Mouse (Mus musculus) left cerebral cortex, adult 11 months (tissue): Measurements from ENCODE around the gene Synrg.
A peak's percentile ranks its signal among the peaks of the same experiment; 100 is the strongest.

Source experiments
- DNase-seq: peaks from one replicate; pipeline ENCODE4 v3.0.0; 2022; ENCODE audit warnings: low spot score

The Synrg gene

DNA sequence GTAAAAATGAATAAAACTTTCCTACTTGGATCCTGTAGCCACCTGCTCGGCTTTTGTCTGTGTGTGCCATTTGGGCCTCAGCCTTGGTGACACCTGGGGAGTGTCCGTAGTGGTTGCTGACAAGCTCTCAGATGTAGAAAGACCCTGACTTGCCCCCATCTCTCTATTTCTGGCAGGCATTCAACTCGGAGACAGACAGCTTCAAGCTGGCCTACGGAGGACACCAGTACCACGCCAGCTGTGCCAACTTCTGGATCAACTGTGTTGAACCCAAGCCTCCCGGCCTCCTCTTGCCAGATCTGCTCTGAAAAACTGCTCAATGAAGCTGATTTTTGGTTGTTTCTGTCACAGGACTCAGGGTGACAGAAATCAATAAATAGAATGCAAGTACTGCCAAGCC lies 76.4 kb downstream of the Synrg start:
- no peak for DNase-seq

DNA sequence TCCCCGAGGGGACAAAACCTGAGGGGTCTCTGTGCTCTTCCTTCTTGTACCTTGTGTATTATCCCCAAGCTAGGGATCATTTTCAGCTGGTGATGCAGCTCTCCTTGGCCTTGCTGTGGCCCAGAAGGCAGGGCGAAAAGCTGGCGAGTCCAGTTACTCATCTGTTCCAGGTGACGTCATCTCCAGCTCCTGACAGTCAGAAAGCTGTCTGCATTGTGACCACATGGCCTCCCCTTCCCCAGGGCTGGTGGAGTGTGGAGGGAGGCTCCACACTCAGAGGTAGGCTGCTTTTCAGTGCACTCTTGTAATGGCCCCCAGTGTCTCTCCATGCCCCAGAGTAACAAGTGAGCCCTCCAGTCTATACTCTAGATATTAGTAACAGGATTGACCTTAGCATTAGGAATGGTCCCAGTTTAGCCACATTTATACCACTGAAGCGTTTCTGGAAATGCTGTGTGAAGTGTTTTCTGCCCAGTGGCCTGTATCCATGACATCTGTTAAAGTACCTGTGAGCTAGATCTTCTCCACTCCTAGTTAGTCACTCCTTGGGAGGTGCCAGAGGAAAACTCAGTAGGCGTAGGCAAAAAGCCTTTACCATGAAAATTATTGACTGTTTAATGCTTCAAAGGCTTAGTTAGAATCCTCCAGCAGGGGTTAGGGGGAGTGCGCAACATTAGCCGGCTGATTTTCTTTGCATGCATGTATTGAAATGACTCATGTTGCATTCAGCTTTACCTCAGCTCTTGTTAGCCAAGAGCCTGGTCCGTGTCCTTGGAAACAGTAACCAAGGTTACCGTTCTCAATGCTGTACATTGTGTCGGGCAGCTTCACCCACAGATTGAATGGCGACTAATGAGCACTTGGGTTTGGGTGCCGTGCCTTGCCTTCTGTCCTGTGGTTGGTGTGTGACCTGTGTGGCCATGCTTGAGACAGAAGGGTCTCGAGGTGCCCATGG lies 78.9 kb downstream of the Synrg start:
- peak; percentile 78 for DNase-seq

DNA sequence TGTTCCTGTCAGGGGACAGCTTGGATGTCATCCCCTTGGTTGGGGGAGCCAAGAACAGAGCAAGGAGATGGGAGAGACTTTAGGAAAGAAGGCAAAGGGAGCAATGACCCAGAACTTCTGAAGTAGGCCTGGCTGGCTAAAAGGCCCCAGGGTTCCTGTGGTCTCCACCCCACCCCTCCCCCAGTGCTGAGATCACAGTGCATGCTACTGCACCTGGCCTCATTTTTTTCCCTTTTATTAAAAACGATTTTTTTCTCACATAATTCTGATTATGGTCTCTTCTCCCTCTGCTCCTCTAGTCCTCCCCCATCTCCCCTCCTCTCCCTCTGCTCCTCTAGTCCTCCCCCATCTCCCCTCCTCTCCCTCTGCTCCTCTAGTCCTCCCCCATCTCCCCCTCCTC lies 80.8 kb downstream of the Synrg start:
- no peak for DNase-seq

DNA sequence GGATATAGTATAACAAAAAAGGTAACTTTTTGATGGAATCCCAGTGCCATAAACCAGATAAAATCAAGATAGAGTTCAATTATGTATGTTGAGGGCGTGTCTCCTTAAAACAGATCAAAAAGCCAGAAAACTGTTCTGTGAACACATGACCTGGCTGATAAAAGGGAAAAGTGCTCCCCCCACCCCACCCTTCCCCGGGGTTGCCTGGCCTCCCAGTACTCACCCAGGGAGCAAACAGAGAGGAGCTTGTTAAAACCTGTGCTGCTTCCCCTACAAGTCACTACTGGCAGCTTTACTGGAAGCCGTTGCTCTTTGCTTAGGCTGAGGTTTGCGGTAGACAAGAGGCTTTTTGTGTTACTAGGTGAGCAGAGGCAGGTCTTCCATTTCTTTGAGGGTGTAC lies 83.0 kb downstream of the Synrg start:
- DNase-seq = no peak

DNA sequence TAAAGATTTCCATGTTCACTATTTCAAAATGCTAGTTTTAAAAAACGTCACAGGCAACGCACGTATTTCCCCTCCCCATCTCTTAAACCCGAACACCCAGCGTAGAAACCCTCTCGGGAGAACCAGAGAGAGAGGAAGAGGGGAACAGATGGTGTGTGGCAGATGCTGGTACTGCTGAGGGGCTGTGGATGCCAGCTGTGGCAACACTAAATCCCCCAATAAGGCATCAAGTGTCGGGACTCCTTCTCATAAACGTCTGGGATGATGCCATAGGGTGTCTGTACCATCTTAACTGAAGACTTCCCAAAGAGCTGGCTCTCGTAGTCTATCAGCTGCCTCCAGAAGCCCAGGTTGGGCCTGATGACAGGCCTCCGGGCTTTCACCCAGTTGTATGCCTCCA lies 84.2 kb downstream of the Synrg start:
- no peak for DNase-seq

DNA sequence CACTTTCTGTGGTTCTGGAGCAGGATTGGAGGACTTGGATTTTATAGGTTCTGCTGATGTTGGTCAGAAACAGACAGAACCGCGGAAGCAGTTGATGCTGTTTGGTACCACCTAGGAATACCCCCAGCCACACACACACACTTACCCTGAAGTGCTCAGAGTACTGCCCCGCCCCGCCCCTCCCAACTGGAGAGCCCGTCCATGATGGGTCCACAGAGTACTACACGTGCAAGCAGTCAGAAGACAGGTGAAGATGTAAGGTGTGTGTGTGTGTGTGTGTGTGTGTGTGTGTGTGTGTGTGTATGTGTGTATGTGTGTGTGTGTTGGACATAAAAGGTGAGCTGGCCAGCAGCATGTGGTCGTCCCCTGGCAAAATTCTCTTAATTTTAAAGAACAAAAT lies 88.8 kb downstream of the Synrg start:
- no peak for DNase-seq

DNA sequence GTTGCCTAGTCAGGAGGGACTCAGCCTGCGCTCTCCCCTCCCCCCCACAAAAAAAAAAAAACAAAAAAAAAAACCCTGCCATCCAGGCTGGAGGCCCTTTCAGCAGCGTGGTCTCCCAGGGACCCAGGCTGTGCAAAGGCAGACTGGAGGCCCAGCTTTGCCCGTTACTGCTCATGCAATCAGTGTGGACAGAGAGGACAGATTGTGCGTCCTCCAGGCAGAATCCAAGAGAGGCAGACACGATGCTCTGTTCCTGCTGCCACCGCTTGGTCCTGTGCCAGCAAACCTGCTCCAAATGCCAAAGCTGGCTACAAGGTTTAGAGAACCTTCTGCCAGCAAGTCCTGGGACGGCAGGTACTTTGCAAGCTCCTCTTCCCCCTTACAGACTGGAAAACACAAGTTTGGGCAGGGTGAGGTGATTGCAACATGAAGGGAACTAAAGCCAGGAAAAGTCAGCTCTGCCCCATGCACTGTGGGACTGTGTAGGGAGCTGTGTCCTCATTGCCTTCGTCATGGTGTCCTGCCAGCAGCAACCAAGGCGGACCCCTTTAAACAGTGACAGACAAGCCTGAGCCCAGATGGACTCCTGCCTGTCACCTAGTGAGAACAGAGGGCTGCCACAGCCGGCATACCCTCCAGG lies 89.4 kb downstream of the Synrg start:
- no peak for DNase-seq

DNA sequence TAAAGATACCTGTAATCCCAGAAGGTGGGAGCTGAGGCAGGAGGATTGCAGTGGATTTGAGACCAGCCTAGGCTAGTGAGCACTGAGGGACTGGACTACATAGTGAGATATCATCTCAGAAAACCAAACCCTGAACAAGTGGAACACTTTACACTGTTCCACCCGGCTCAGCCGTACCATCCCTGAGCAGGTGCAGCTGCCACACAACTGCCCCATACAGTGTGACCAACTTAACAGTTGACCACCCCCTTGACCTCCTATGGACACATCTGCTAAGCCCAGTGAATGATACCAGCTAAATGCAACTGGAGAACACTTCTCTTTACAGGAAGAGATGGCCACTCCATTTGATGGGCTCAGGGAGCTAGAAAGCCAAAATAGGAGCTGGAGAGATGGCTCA lies 93.2 kb downstream of the Synrg start:
- no peak for DNase-seq

DNA sequence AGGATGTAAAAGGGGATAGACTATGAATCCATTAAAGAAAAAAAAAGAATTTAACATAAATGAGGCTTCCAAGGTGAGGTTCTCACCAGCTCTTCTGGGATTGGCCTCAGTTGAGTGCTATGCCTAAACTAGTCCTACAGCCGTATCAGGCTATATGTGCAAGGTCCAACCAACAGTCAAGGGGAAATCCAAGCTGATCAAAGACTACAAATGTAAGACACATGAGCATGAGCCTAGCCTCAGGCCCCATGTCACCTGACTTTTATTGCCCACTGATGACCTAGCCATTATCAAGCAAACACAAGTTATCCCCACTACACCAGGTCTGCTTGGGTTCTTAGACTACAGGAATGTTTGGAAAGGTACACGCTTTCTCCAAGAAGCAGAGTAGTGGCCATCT lies 95.6 kb downstream of the Synrg start:
- DNase-seq = no peak

DNA sequence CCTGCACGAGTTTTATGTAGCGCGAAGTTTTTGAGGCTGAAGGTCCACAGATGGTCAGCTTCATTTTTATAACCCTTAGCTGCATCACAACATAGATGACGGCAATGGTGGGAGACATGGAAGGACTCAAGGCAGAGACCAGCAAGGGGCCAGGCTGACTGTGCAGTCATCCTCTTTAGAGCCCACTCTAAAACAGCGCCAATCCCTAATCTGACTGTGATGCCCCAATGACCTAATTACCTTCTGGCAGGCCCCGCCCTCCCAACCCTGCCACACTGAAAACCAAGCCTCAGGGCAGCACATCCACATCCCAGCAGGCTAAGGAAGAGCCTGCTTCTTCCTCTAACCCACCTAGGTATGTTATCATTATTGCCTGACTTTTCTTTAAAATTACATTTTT lies 96.4 kb downstream of the Synrg start:
- DNase-seq = no peak

DNA sequence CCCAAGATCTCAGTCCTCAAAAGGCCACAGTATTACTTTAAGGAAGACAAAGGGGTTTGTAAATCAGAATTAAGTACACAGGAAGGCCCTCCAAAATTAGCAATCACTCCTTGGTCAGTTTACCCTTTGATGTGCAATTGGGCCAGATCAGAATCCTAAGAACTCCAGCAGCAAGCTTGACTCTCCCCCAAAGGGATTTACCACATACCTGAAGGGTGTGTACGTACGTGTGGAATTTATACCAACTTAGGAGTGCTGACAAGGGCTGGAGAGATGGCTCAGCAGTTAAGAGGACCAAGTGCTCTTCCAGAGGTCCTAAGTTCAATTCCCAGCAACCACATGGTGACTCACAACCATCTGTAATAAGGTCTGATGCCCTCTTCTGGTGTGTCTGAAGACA lies 97.7 kb downstream of the Synrg start:
- no peak for DNase-seq

DNA sequence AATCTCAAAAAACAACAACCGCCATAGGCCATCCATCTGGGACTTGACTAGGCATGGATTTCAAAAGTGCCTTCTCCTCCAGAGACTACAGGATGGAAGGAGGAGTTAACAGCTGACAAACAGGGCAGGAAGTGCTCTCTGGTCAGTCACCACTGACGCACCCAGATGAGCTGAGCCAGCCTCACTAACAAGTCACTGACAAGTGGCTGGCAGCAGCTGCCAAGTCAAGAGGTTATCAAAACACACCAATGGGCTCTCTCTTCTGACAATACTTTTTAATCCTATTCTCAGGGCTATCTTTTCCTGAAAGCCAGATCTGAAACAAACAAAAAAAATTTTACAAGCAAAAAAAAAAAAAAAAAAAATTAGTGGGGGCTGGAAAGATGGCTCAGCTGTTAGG lies 98.6 kb downstream of the Synrg start:
- DNase-seq = no peak

DNA sequence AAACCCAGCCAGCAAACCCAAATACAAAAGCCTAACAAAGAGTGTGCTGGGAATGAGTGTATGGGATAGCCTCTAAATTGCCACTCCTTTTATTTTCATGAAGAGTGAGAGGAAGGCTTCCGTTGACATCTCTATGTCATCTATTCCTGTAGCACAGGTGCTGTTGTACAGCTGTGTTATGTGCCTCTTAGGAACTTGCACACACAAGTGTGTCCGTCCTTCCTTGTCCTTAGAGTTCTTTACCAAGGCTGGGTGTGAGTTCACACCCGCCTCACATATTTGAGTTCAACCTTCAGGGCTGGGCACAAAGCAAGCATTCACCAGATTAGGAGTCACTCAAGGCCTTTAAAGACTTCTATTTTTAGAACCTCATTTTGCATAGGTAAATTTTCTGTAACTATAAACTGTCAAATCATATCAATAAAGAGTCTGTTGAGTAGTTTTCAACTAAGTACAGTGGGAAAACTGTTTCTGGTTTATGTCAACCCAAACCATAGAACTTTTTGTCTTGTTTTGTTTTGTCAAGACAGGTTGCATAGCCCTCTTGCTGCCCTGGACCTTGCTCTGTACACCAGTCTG lies 99.5 kb downstream of the Synrg start:
- DNase-seq = no peak

DNA sequence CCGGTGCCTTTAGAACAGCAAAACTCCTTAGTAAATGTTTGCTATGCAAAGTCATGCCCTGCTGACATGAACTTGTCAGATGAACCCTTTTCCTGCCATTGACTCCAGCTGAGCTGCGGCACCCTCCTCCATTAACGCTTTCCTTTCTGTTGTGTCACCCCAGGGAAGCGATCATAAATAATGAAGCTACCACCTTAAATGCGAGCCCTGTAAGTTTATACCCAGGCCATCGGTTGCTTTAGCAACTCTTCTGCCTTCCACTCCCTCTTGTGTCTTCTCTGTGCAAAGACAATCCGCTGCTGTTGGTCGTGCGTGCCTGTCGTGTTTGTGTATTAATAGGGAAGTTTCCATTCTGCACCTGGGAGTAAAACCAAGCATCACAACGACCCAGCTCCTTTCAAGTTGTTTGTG lies 101.8 kb downstream of the Synrg start:
- no peak for DNase-seq

DNA sequence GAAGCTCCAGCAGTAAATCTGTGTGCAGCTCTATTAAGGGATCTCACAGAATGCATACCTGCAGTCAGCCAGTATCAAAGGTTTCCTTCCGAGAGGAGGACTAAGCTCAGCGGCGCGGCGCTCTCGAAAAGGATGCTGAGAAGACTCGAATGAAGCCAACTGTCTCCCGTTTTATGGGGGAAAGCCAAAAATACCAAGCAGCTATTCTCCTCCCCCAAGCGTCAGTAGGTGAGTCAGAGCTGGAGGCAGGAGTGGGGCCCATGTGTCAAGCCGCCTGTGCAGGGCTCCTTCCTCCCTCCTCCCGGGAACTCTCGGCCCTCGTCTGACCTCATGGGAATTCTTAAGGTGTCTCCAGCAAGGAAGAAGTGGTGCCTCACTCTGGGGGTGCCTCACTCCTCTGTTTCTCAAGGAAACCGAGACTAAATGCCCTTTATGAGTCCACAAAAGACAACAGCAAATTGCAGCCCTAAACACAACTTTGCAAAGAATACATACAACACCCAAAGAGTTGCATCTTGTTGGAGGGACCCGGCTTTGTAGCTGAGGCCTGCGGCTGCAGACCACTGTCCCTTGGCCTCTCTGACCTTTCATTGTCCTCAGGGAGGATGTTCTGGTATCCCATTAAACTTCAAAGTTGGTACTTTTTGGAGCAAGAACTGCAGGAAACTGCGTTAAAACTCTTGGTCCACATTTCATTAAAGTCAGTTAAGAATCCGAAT lies 102.9 kb downstream of the Synrg start:
- peak; percentile 71 for DNase-seq

DNA sequence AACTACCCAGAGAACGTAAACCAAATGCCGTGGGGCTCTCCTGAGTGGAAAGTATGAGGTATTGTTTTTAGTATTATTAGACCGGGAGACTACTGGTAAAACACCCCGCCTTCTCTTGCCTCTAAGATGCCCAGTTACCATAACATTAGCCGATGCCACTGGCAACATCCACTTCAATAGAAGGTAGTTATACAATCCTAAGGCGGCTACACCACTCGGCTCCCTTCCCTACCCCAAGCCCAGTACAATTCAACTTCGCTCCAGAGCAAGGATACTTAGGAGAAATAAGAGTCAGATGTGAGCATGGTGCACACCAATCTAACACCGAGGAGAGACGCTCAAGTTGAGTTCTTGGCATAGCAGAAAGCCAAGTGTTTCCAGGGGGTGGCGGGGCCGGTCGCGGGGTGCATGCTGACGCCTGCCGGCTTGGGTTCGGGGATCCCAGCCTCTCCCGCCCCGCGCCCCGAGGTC lies 103.5 kb downstream of the Synrg start:
- no peak for DNase-seq

DNA sequence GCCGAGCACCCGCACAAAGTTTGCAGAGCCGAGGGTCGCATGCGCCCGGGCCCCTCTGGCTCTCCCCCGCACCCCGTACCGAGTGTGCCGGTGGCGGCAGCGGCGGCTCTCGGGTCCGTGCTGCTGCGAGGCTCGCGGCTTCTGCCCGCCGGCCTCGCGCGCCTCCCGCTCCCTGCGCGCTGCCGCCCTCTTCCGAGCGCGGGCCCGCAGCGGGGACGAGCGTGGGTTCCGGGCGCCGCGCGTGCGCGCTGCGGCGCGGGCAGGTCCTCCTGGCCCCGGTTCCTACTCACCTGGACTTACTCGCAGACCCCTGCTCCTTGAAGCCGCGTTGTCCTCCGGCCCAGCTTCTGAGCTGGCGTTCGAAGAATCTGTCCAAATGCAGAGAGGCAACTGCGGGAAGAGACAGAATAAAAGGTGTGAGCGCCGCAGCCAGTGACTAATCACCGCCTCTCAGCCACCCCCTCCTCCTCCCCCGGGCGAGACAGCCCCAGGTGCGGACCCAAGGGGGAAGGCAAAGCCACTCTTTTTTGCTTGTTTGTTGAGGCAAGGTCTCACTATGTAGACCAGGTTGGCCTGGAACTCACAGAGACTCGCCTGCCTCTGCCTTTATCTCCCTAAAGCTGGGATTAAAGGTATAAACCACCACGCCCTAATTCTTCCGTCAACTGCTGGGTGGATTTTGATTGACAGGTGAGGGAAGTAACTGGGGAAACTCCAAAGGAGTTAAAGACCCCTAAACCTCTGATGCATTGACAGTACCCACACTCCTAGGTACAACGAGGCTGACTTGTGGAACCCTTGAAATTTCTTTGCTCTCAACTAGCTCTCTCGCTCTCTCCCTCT lies 104.2 kb downstream of the Synrg start:
- no peak for DNase-seq

DNA sequence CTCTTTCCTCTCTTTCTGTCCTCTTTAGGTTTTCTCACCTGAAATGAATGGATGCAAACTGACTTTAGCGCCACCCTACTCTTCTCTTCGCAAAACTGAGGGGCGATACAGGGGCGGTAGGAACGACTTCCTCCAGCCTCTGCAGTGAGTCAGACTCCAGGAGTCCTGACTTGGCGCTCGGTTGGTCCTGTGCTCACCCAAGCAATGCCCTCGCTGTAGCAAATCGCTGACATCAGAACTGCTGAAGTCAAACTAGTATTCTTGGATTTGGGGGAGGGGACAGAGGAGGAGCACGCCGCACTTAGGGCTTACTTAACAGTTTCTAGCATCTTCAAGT lies 104.8 kb downstream of the Synrg start, which contains the start of gene Dusp14:
Dusp14 (minus strand) TSS at position 228 of the 337 bp plus-strand sequence.
- no peak for DNase-seq

DNA sequence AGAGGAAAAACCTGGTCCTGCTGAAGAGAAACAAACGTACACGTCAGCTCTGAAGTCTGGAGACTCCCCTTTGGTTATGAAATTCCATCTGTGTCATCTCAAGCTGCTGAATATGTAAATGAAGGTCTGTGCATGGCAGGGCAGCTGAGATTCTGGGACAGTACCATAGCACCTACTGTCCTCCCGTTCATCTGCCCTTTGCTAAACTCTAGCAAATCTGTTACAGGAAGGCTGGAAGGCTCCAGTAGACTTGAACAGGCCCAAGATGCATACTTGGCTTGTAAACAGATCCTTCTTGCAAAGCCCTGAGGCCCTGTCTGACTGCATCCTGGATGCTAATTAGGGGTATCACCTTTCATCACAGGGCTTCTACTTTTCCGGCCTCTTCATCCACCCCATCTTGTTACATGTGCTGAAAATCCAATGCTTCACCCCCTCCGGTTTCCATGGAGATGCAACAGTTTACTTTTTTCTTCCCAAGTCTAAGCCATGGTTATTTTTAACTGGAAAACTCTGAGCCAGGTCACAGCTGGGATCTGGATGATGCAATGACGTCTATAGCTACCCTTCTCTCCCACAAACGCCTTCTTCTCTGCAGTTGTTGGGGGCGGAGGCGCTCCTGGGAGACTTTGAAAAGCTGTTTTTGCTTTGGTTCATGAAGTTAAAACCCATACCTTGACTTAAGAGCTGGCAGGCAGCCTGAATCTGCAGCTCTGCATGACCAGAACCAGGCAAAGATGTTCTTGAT lies 108.8 kb downstream of the Synrg start:
- DNase-seq = no peak

DNA sequence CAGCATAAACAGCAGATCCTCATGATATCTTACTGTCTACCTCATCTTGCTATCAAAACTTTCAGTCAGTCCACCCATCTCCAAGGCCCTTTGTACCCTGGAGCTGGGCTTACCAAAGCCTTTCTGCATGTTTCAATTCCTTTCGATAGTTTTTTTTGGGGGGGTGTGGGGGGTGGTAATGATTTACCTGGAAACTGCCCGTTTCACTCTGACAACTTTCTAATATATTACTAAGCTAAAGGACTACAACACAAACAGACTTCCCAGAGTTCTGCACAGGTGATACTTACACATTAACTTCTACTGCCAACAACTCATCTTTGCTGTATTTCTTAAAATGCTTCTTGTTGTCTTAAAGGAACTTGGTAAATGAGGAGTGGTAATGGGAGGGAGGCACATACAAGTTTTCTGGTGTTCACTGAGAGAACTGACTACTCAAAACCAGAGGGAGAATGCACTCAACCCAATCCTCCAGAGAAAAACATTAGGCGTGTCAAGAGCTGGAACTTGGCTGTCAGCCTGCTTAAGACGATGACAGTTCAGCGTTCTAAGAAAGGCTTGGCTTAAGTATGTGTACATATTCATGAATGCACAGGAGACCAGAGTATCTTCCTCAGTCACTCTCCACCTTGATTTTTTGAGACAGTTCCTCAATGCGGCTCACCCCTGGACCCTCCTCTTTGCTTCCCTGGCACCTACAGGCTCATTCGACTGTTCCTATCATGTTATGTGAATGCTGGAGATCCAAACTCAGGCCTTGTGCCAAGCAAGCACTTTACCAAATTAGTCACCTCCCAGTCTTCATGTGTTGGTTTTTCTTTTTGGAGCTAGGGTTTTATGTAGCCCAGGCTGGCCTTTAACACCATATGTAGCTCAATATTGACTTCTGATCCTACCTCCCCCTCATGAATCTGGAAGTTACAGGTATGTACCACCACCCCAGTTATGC lies 109.9 kb downstream of the Synrg start:
- DNase-seq = no peak
